Mouse (Mus musculus) induced T-regulatory cell, adult 2 months (primary cell): ENCODE measurements around the gene Slc7a5.

ENCODE experiments used
- DNase-seq: peaks from one replicate; pipeline ENCODE4 v3.0.0-alpha.2; 2012; ENCODE audit warnings: low read depth

Gene Slc7a5

GRCm38 (mm10) chr8:121880818-121881217 is 26.7 kb downstream of the Slc7a5 start:
- DNase-seq: no peak

DNA sequence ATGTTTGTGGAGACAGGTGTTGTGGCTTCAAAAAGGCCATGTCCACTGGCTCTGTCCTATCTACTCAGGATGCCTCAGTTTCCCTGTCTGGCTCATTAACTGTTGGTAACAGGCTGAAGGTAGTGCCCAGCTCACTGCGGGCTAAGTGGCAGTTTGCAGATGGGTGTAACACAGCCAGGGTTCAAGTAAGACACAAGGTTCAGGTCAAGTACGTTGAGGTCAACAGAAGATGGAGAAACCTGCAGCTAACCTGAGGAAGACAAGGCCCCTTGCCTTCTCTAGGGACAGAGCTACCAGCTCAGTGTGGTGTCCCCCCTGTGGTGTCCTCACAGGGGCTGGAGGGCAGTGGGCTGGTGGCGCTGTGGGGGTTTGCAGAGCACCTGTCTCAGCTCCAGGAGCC is 27.8 kb downstream of the Slc7a5 start:
- DNase-seq: no peak

DNA sequence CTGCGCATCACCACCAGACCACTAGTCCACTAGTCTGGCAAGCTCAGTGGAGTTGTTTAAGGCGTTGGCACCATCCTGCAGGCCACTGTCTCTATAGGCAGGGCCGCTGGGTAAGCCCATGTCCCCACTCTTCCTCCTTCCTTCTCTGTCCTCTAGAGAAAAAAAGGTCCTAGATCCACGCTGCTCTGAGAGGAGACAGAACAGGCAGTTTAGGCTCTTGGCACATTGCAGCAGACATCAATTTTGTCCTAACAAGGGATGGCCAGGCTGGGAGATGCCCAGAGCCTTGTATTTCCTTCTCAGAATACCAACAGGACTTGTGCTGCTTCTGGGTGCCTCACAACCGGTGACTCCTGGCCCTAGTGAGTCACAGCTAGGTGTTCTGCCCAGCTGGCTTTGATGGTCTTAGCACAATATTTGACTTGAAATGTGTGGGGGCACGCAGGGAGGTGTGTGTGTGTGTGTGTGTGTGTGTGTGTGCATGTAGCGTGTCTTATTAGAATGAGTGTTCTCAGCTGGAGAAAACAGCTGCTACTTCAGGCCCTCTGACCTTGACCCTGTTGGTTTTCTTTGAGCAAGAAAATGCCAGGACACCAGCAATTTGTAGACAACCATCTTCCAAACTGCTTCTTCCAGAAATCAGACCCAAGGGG is 29.5 kb downstream of the Slc7a5 start:
- DNase-seq: no peak

GRCm38 (mm10) chr8:121877212-121877611 is 30.3 kb downstream of the Slc7a5 start:
- no peak for DNase-seq

DNA sequence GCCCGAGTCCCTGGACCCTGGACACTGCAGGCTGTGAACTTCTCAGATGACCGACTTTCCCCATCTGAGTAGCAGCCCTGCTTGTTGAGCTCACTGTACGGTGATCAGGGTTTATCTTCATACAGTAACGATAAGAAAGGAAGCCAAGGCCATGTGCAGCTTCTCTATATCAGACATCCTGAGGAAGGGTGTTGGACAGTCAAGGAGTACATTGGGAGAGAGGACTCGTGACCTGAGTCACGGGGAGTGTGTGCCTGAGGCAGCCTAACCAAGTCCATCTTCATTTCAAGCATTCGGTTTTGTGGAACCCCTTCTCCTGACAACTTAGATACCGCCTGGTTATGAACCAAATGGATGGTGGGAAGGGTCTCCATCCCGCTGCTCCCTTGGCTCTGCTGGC is 32.0 kb downstream of the Slc7a5 start:
- no peak for DNase-seq

DNA sequence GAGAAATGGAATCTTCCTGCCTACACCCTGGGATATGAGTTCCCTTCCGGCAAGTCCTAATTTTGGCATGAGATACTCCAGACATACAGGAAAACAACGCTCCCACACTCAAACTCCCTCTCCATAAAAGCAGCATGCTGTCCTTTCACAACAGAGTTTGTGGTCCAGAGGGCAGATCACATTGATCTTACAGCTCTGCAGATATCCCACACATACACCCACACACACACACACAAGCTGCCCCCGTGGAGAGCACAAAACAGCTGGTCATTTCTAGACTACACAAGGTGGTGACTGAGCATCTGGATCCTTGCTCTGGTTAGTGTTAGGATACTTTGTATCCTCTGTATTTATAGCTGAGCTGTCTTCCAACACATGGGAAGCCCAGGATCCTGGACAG is 32.4 kb downstream of the Slc7a5 start:
- DNase-seq: no peak

GRCm38 (mm10) chr8:121874031-121874430 is 33.5 kb downstream of the Slc7a5 start:
- DNase-seq: peak; percentile 42

GRCm38 (mm10) chr8:121871833-121872440 is 35.6 kb downstream of the Slc7a5 start:
- DNase-seq: no peak

- no peak for DNase-seq
Observed at GRCm38 (mm10) chr8:121870190-121870589, 37.3 kb downstream of the Slc7a5 start.

GRCm38 (mm10) chr8:121868896-121869295 is 38.6 kb downstream of the Slc7a5 start:
- no peak for DNase-seq

GRCm38 (mm10) chr8:121868196-121868595 is 39.3 kb downstream of the Slc7a5 start:
- no peak for DNase-seq

- DNase-seq: no peak
Observed at GRCm38 (mm10) chr8:121865356-121865755, 42.1 kb downstream of the Slc7a5 start.

DNA sequence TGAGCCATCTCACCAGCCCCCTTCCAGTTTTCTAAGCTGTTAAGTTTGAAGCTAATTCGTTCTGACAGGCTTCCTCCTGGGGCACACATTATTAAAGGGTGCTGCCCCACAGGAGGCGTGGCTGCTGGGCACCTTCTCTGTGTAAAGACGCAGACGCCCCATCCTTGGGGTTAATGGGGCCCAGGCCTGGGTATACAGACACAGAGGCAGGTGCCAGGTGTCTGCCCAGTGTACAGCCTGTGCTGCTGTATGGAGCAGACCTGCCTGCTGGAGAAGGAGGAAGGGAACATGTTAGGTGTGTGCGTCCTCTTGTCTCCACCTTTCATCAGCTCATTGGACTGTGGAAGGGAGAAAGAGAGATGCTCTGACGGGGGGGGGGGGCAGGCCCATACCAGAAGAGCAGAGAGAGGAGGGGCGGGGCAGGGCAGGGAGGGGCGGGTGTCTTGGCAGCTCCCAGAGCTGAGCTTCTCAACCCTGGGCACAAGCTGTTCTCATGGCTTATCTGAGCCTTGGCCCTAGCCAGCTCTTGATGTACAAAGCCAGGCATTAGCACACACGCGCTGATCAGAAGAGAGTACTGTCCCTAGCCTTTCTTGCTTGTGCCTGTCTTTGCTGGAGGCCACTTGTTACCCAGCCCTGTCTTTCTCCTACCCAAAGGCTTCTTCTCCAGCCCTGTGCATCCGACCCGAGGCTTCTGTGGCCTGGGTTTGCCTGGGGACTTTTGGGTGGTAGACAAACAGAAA is 45.5 kb downstream of the Slc7a5 start:
- no peak for DNase-seq

DNA sequence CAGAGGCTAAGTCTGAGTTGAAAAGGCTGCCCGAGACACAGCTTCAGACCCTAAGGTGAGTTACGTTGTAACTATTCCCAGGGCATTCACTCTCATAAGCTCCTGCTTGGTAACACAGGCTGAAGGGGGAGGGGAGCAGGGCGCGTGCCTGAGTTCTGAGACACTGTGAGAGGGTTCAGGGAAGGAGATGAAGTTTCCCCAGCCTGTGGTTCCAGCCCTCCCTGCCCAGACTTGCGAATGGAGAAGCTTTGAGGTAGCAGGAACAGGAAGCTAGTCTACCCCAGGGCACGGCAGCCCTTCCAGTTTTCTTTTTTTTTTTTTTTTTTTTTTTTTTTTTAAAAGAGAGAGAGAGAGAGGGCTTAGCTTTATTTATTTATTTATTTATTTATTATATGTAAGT is 46.2 kb downstream of the Slc7a5 start:
- DNase-seq: no peak

- no peak for DNase-seq
Observed at GRCm38 (mm10) chr8:121857747-121858146, 49.7 kb downstream of the Slc7a5 start.

- DNase-seq: no peak
Observed at GRCm38 (mm10) chr8:121857331-121857730, 50.2 kb downstream of the Slc7a5 start.

DNA sequence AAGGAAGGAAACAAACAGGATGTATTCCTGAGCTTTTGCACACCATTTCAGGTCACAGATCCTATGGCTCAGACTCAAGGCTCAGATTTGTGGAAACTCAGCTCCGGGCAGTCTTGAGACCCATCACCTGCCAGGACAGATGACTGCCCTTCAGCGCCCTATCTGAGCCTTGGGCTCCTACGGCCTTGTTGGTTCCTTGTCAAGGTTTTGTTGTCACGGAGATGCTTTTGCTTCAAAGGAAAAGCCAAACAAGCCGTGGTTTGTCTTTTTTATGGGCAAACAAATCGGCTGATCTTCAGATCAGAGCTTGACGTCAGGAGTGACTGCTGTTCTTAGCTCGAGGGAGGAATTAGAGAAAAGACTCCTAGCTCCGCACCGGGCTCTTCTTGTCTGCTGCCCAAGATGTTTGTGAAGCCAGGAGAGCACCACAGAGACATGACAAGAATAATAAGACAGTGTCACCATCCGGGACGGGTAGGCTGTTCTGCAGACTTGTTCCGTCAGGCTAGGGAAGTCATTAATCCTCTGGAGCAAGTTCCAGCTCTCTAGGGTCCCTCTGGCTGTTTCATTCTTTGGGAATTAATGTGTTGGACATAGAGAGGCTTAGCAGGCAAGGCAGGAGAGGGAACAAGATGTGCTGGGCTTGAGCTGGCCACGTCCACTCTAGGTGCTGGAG is 51.3 kb downstream of the Slc7a5 start:
- DNase-seq: no peak

GRCm38 (mm10) chr8:121853586-121853985 is 53.9 kb downstream of the Slc7a5 start:
- no peak for DNase-seq

DNA sequence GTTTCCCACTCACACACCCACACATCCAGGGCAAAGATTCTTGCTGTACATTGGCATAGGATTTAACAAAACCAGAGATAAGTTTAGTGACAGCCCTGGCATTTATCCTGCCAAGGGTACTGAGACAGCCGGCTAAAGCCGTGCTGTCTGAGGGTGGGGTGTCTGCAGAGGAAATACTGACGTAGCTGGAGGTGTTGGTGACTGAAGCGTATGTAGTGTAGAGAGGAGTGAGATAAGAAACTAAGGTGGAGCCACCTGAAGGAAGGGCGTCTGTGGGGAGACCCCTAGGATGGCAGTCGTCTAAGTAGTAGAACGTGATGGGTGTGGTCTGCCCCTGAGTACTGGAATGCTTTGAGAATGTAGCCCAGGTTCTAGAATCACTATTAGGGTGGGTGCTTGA is 55.0 kb downstream of the Slc7a5 start:
- peak; percentile 75 for DNase-seq

DNA sequence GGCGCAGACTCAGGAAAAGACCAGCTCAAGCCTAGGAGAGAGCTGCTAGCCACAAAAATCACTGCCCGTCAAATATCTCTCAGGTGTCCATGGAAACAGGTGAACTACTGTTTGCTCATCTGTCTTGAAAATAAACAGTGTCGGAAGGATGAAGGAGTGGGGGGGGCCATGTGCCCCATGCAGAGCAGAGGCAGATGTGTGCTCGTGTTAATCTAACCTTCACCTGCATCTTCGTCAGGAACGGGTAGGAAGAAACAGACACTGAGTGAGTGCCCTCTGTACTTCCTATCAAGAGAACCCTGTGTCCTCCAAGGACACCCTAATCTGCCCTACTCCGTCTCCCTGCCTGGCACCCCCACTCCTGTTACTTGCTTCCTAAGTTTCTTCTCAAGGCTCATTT is 55.8 kb downstream of the Slc7a5 start:
- DNase-seq: peak; percentile 47

DNA sequence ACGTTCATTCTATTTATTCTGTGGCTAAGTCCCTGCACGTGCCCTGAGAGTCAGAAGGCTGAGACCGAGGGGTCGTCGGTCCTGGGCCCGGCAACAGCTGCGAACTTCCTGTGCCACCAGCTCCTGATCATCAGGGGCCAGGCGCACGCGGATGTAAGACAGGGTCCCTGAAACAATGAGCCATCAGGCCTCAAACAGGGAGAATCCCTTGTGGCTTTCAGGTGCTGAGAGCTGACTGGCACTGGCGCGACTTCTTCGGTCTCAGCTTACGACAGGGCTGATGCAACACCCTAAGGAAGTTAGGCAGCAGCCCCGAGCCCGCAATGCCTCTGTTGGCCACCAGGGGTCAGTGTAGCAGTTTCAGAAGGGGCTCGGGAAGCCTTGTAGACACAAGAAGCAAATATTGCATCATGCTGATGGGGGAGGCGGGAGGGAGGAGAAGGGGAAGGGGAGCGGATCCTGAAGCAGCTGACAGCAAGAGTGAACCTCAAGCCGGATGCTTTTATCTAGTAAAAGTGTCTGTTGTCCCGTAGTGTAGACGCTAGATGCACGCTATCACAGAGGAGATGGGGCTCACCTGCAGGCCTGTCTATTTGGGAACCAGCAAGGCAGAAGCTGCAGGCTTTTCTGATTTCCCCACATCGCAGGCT is 56.5 kb downstream of the Slc7a5 start:
- DNase-seq: peak; percentile 98

- DNase-seq: no peak
Observed at GRCm38 (mm10) chr8:121850436-121850820, 57.1 kb downstream of the Slc7a5 start.
